In genomic region chr12:4548053-4549013, GRCm38 (mm10) we compare ENCODE assay signal across 8 mouse cellular contexts. TPM values are rescaled to one million over a fixed set of nuclear protein-coding genes. Genes with fewer than 3 reads are reported as not detected.
DNase-seq lines count a peak whose midpoint lies in the region; ATAC-seq and TF ChIP-seq lines count a peak whose summit lies in the region.

No protein-coding gene starts in this region.

- ATAC-seq in megakaryocyte, adult 5-6 weeks (ENCODE audit: poor library complexity, severe bottlenecking): peak; percentile 76

- peak overlapping the region; percentile 12; the same call in 1 of the 2 replicates for H3K27ac ChIP-seq in left cerebral cortex, adult 2 months

- intact Hi-C loops in left cerebral cortex, adult 2 months (cut with DNase I): loop anchor here (2.0 to 5.0 kb wide), 3 partner anchors 72 to 441 kb away; partner anchors contain the start of gene Ncoa1

- TF ChIP-seq CTCF in left cerebral cortex, adult 2 months (IDR thresholded peaks at IDR 0.05): peak; percentile 90

- DNase-seq in WW6 (ENCODE audit: low read depth, low spot score): peak; percentile 73
- peak; percentile 76 to 83 for DNase-seq in cerebellum, postnatal 25 days
- DNase-seq in gastrocnemius, adult 8-10 months (ENCODE audit: low spot score in 2 of 2): peak; percentile 49 to 57
- DNase-seq in hindlimb bud, embryonic 11.5 days (ENCODE audit: extremely low spot score, low read depth, low spot score): peak; percentile 72
- DNase-seq in left cerebral cortex, adult 2 months (ENCODE audit: extremely low spot score in 1 of 2, low spot score in 2 of 2): peak; percentile 77 to 81
- peak; percentile 80 for DNase-seq in right cerebral cortex, adult 18-20 months
- DNase-seq in urinary bladder, postnatal 14 days (ENCODE audit: low spot score): peak; percentile 75

- peak overlapping the region; percentile 44 for H3K4me3 ChIP-seq in left cerebral cortex, adult 2 months

RNA-seq across cellular contexts. Expression of gene Itsn2, which starts 44.1 kb away (rescaled TPM):
- total RNA-seq in gastrocnemius, adult 8-10 months (2022): 10 to 100 TPM; 19.5 to 22.2 (median 21.1) TPM
- total RNA-seq in left cerebral cortex, adult 2 months (2021): 10 to 100 TPM; 69.6 to 73.0 TPM
- 94.6 and 113 TPM in 2 replicates for total RNA-seq in megakaryocyte, adult 5-6 weeks (2015)
- 201 and 212 TPM in 2 replicates for total RNA-seq in megakaryocyte, adult 5-6 weeks (2017)

RNA-seq across cellular contexts. Expression of gene Gm3625, which starts 44.4 kb away (rescaled TPM):
- total RNA-seq in gastrocnemius, adult 8-10 months (2022): not detected
- total RNA-seq in left cerebral cortex, adult 2 months (2021): not detected
- not detected in 2 replicates for total RNA-seq in megakaryocyte, adult 5-6 weeks (2015)
- not detected in 2 replicates for total RNA-seq in megakaryocyte, adult 5-6 weeks (2017)

Comparison
In these comparisons a context has a peak if more than half of its experiments do, and no peak if none do; other contexts are left out.
1. Peak in every context shown above with its lines: DNase-seq, ATAC-seq, H3K4me3 ChIP-seq and H3K27ac ChIP-seq.